Mouse (Mus musculus) embryo, embryonic 11.5 days (tissue): ENCODE measurements at regions not wholly inside any gene's neighbourhood (a gene's known extent, or its start where the extent isn't known, plus 50 kb on each side); places are given as distances from the start of the nearest gene placed in this dataset.

ENCODE experiments used
- DNase-seq: peaks from one replicate; pipeline ENCODE4 v3.0.0-alpha.2; 2012; ENCODE audit warnings: low read depth, low spot score

GRCm38 (mm10) chr2:79510485-79511094 is 54.0 kb upstream of the Cerkl start:
- DNase-seq, result no peak

- no peak for DNase-seq
Measured at GRCm38 (mm10) chr2:79511108-79511507, 54.5 kb upstream of the Cerkl start.

GRCm38 (mm10) chr2:79511676-79512323 is 55.2 kb upstream of the Cerkl start:
- peak; percentile 49 for DNase-seq

GRCm38 (mm10) chr2:79512374-79512773 is 55.8 kb upstream of the Cerkl start:
- no peak for DNase-seq

DNA sequence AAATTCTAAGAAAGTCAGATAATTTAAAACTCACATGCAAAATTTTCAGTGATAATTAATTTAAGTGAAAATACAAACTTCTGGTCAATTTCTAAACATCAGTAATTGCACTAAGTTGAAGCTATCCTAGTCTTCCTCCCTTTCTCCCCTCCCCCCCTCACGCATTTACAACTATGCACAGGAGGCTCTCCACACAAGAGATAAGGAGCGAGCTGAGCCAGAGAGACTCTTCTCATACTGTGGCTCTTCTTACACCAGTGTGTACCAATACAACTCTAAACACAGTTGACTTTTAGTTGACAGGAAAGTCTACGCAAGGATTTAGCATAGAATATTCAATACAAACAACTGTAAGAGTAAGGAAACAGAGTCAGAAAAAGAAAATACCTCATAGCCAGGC is 57.1 kb upstream of the Cerkl start:
- DNase-seq, result no peak

GRCm38 (mm10) chr2:79518046-79518750 is 61.6 kb upstream of the Cerkl start:
- DNase-seq, result no peak

- DNase-seq, result no peak
Measured at GRCm38 (mm10) chr2:79519799-79520449, 63.3 kb upstream of the Cerkl start.

GRCm38 (mm10) chr2:79523441-79523840 is 66.9 kb upstream of the Cerkl start:
- no peak for DNase-seq

- no peak for DNase-seq
Measured at GRCm38 (mm10) chr2:79527529-79527928, 70.9 kb upstream of the Cerkl start.

- no peak for DNase-seq
Measured at GRCm38 (mm10) chr2:79528347-79528990, 71.9 kb upstream of the Cerkl start.

GRCm38 (mm10) chr2:79529185-79529584 is 72.6 kb upstream of the Cerkl start:
- no peak for DNase-seq

GRCm38 (mm10) chr2:79532610-79533160 is 76.1 kb upstream of the Cerkl start:
- DNase-seq, result no peak

DNA sequence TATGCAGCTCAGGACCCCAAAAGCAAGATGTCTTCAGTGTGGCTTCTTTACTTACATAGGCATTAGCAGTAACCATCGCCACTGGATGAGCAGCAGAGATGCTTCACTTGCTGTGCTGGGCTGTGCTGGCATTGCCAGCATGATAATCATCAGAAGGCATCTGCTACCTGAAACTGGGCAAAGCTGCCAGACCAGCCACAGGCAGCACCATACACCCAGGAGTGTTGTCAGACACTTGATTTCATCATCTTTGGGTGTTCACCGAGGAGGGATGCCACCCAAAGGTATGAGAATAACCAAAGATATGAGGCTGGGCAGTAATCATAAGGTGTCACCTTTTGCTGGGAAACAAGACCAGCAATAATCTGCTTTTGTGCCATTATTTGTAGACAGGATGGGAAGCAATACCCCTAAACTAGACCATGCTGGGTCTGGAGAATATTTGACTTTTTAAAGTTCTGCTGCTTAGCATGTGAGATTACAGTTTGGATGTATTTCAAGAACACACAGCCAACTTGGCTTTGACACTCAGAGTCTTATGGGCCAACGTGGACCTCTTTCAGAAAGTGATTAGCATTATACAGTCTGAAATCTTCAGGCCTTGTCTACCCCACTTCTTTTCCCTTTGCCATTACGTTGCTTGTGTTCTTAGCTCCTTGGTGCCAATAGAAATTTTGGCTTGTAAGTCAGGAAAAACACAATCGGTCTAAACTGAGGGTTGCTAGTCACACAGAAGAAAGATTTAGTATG is 80.7 kb upstream of the Cerkl start:
- DNase-seq, result no peak

- no peak for DNase-seq
Measured at GRCm38 (mm10) chr2:79540384-79540783, 83.8 kb upstream of the Cerkl start.

DNA sequence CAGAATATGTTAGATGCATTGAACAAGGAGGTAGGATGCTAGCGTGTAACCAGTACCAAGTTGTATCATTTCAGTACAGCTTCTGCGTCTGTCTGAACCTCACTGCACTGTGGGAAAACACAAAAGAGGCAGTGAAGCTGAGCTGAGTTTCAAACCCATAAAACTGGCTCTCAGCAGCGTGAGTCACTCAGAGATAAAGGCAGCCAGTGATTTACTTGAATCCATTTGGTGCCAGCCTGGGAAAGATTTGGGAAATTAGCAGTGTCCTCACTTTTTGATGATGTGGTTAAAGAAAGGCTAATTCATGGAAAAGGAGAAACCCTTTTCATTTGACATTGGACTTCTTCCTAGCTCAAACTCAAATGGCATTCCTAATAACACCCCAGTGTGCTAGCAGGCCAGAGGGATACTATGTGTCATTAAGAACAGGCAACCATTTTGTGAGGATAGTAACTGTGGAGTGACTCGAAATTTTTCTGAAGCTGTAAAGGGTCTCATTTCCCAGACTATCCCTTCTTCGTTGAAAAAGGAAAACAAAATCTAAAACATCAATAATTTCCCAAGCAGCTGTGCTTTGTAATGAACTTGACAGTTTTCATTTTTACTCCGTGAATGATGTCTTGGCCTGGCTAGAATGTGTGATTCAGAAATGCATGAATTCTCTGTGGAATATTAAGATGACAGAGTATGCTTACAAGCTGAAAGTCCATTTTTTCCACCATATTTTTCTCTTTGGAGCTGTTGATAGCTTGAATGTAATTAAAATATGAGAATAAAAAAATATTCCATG is 85.8 kb upstream of the Cerkl start:
- DNase-seq, result no peak

DNA sequence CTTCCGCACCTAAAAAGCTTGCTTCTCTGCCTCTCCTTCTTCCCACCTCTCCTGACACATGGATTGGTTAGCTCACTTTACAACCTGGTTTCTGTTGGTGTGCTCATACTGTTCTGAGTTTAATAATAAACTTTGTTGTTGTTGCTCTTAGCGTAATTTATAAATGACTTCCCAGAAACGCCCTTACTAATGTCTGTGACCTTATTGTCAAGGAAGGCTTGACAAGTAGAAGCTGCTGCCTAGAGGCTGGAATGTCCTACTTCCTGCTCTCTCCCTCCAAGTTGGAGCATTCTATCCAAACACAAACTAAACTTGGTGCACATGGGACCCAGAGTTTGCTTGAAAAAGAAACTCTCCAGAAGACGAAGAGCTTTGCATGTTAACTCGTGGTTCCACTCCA is 86.9 kb upstream of the Cerkl start:
- no peak for DNase-seq

DNA sequence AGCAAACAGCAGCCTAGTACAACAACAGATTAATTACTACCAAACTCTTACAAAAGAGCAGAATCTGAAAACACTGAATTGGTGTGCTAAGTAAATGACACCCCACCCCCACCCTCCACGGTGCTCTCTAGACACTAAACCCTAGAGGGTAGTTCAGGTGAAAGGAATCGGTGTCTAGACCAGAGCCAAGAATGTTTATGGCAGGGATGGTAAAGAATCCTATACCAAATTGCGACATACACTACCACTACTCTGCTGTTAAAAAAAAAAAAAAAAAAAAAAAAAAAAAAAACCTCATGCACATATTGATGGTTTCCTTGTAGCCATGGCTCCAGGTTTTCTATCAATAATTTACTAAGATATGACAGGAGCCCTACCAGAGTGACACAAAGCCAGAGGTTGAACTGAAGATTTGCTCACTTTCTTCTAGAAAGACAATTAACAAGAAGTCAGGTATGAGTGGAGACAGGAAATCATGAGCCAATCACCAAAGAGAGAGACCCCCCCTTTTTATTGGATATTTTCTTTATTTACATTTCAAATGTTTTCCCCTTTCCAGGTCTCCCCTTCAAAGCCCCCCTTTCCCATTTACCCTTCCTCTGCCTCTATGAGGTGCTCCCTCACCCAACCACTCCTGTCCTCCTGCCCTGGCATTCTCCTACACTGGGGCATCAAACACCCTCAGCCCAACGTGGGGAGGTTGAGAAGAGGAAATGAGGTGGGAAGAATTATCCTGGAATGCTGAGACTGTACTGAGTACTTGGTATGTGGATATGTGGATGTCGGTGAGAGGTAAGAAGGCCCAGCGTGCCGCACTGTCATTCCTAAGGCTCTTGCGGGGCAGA is 87.6 kb upstream of the Cerkl start:
- DNase-seq, result no peak

GRCm38 (mm10) chr2:79544793-79545260 is 88.2 kb upstream of the Cerkl start:
- DNase-seq, result no peak

- no peak for DNase-seq
Measured at GRCm38 (mm10) chr2:79546206-79546605, 88.9 kb upstream of the Itprid2 start.
